Mouse (Mus musculus) hematopoietic multipotent progenitor cell, adult 10-12 weeks (in vitro differentiated cells): ENCODE data around the gene Prn. TPM values are rescaled to one million over a fixed set of nuclear protein-coding genes. Genes with fewer than 3 reads are reported as not detected.

ENCODE experiments used
- polyA plus RNA-seq: library from polyadenylated mRNA; stranded (reverse); fragments of >175 nt; gene quantifications from 2 replicates; pipeline ENCODE4 v1.2.3, GENCODE M21; 2012; ENCODE audit warnings: low replicate concordance

Prn gene
- not detected in 2 replicates for polyA plus RNA-seq

GRCm38 (mm10) chr2:131909683-131910572 is at the start of gene Prn, which contains the start of gene Prnp:
Gene Prn (plus strand): TSS chr2:131909957.
Gene Prnp (plus strand): TSS chr2:131909928.

GRCm38 (mm10) chr2:131950598-131951095 is 40.9 kb downstream of the Prn start, which contains the start of gene Prnd:
Gene Prnd (plus strand): TSS chr2:131950861.

Other genes starting within 250 kb of the Prn start
- gene Erv3, start 50.2 kb upstream of the Prn start, polyA plus RNA-seq = not detected in 2 replicates
- 9.8 and 15.0 TPM in 2 replicates for gene Prnp, start within 50 bp of the Prn start, polyA plus RNA-seq
- gene Prnd, start 40.9 kb downstream of the Prn start, polyA plus RNA-seq = not detected in 2 replicates
- gene Rassf2, start 120.3 kb downstream of the Prn start, polyA plus RNA-seq = 76.8 and 144 TPM in 2 replicates
- 3.9 and 10.8 TPM in 2 replicates for gene Slc23a2, start 235.2 kb downstream of the Prn start, polyA plus RNA-seq